Mouse (Mus musculus) megakaryocyte, adult 5-6 weeks (primary cell): ENCODE results near the gene Ankrd35. TPM values are rescaled to one million over a fixed set of nuclear protein-coding genes. Genes with fewer than 3 reads are reported as not detected.
"Not testable (repeated sequence)": the region's sequence is repeated elsewhere in the genome, so short reads cannot be mapped to it uniquely, and the experiment has no call there.

Source experiments
- ATAC-seq: 2 replicates; pipeline ENCODE4 v1.8.0; 2016; ENCODE audit warnings: mild to moderate bottlenecking, inconsistent platforms; ENCODE audit not compliant: poor library complexity, severe bottlenecking
- total RNA-seq, 2 experiments: library from RNA; stranded (forward) in 1 of 2; stranded (reverse) in 1 of 2; fragments of 153-499, 151-499 nt in 1 of 2; fragments of 221-1000, 200-1000 nt in 1 of 2; gene quantifications; 2 replicates each; pipeline versions ENCODE4 v1.2.3 to v1.2.4; 2015 to 2017

Ankrd35 gene
- total RNA-seq, 2 experiments from 2014 or later, result not detected

DNA sequence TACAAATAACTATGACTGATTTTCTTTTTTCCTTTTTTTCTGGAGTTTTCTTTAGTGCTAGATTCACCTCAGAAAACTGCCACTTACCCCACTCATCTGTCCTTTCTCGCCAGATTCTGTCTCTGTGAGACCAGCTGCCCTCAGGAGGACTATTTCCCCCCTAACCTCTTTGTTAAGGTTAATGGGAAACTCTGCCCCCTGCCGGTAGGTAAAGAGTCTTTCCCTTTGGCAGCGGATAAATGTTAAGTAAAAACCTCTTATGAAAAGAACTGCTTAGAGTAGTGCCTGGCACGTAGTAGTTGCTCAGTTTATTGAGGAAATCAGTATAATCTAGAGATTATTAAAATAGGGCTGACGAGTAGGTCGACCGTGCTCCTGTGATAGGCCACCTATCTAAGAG lies 30.4 kb downstream of the Ankrd35 start:
- ATAC-seq, result no peak

DNA sequence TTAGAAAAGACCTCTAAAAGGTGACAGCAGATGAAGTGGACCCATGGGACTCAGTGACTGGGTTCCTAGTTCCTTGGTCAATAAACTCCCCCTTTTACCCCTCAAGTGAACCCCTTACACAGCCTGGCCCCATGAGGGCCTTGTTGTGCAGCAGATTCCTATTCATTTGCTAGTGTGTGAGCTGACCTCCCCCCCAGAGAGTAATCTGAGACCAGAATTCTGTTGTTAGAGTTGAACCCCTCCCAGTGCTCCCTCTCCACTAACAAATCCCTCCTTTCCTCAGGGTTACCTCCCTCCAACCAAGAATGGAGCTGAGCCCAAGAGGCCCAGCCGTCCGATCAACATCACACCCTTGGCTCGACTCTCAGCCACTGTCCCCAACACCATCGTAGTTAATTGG lies 31.1 kb downstream of the Ankrd35 start:
- ATAC-seq, result no peak

GRCm38 (mm10) chr3:96704778-96705177 lies 34.8 kb downstream of the Ankrd35 start:
- no peak for ATAC-seq

DNA sequence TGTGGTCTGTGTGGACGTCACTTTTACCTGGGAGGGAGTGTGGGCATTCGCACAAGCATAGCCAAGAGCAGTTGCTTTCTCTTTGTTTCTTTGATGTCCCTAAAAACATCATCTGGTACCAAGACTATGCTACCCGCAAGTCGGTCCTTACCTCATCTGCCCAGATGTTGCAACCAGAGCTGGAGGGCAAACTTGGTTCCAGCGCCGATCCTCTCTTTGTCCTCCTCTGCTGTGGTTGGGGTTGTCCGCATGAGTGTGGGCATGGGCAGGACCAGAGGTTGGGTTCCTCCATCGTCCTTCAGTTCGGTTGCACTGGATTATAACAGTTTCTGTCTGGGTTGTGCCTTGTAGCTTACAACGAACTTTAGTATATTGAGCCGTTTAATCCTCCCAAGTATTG lies 36.3 kb downstream of the Ankrd35 start:
- ATAC-seq, result no peak

GRCm38 (mm10) chr3:96706984-96707383 lies 37.1 kb downstream of the Ankrd35 start:
- no peak for ATAC-seq

GRCm38 (mm10) chr3:96707903-96708683 lies 38.2 kb downstream of the Ankrd35 start, which contains the start of gene Nudt17:
Nudt17 (minus strand) TSS chr3:96708562.
- ATAC-seq, result peak; percentile 99

DNA sequence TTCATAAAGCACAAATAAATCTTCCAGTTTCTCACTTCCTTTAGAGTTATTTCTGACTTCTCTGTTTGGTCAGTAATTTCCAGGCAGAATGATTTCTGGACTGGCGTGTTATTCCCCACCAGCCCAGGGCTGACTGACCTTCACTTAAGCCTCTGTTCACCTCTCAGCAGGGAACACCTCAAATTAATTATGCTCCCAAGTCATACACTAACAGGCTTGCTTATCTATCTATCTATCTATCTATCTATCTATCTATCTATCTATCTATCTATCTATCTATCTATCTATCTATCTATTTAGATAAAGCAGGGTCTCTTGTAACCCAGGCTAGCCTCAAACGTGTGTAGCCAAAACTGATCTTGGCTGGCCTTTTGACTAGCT lies 38.7 kb downstream of the Ankrd35 start:
- ATAC-seq, result no peak

DNA sequence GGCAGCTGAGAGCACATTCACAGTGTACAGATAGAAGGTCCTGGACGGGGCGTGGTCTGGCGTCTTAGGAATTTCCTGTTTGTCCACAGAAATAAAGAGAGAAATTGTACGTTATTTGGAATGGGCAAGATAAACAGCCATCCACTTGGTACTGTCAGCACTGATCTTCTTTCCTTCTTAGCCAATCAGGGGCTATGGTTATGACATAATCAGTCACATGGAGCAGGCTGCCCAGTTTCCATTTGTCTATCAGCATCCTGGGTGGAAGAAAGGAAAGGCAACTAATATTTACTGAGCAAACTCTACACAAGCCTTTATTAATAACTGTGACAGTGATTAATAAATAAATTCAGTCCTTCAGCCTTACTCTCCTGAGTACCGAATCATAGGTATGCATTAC lies 44.4 kb downstream of the Ankrd35 start:
- no peak for ATAC-seq

- ATAC-seq, result peak; percentile 94
Measured at GRCm38 (mm10) chr3:96715854-96716253, 45.9 kb downstream of the Ankrd35 start.

GRCm38 (mm10) chr3:96719173-96719572 lies 49.2 kb downstream of the Ankrd35 start:
- no peak; the same call in 1 of the 2 replicates for ATAC-seq

GRCm38 (mm10) chr3:96727343-96727827 lies 57.5 kb downstream of the Ankrd35 start, which contains the start of the genes Polr3c and Rnf115:
Polr3c (minus strand) TSS chr3:96727628.
Rnf115 (plus strand) TSS chr3:96727664.
- peak; percentile 96 for ATAC-seq

GRCm38 (mm10) chr3:96727828-96728633 lies 58.1 kb downstream of the Ankrd35 start:
- peak; percentile 37 for ATAC-seq

DNA sequence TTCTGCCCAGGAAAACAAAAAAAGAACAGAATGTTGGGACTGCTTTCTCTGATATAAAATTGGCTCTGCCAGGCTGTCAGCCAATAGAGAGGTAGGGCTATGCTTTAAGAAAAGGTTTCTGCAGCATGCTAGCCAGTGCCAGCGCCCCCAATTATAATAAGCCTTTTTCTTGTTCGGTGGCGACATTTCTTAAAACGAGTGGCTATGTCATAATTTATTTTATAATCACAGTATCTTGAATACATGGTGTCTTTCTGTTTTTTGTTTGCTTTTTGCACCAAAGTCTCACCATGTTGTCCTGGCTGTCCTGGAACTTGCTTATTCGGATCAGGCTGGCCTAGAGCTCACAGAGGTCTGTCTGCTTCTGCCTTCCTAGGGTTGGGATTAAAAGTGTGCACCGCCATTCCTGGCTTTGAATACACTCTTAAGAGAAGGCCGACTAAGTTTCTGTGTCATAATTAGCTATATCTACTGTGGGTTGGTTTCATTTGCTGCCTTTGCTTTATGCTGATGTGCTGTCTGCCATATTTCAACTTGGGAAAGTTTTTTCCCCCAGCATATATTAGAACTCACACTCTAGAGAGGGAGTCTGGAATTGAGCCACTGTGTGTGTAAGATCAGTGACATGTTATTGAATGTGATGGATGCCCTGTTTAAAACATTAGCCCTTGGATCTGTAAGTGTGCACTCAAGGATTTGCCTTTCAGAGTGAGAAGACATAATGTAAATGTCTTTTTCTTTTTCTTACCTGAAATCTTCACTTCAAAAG lies 58.9 kb downstream of the Ankrd35 start:
- no peak for ATAC-seq

- no peak for ATAC-seq
Measured at GRCm38 (mm10) chr3:96729403-96729784, 59.5 kb downstream of the Ankrd35 start.

DNA sequence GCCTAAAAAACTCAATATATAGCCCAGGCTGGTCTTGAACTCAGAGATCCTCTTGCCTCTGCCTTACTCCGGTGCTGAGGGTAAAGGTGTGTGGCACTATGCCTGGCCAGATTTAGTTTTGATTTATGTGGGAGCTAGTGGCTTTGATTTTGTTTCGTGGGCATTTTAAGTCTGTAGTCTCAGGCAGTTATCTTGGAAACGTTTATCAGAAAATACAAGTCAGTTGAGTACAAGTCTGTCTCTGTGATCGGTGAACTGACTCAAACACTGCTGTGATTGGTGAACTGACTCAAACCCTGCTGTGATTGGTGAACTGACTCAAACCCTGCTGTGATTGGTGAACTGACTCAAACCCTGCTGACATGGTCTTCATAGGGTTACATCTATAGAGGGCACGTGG lies 60.9 kb downstream of the Ankrd35 start:
- no peak for ATAC-seq

- no peak for ATAC-seq
Measured at GRCm38 (mm10) chr3:96733984-96734383, 64.1 kb downstream of the Ankrd35 start.

DNA sequence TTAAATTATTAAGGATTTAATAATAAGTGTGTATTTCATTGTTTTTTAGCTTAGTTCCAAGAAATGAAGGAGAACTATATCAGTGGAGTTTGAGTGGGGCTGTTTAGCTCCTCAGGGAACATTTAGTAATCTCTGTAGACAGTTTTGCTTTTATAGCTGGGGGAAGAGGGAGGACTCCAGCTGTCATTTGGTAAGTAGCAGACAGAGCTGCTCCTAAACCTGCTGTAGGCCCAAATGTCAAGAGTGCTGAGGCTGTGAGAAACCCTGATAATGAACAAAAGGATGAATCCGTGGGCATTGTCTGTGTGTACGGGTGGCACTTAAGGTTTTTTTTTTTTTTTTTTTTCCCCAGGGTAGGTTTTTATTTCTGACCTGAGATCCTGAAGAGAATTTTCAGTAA lies 65.3 kb downstream of the Ankrd35 start:
- ATAC-seq, result no peak

DNA sequence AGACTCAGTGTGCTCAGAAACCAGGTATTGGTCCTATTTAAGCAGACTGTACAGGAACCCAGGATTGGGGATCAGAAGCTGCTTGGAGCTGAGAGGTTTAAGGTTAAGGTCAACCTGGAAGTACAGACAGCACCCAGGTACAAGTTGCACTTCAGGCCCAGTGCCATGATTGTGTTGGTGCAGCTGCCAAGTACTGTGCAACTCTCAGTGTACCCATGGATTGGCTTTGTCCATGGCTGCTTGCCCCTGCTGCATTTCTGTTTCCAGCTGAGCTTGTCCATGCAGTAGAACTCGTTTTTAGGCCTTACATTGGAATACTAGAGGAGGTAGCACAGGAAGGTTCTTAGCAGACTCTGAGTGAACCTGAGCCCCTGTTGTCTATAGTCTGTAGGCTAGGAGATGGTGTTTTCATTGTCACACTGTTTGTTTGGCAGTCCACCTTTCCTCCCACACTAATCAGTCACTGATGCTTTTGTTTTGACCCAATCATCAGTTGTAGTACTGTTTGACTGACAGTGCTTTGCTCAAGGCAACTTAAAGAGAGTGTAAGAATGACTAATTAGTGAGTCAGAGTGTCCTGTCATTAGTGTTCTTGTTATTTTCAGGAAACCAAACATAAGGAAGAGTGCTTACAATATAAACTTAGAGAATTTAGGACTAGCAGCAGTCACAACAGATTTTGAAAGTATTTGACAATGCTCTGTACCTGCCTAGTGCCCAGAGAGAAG lies 67.2 kb downstream of the Ankrd35 start:
- ATAC-seq, result no peak

GRCm38 (mm10) chr3:96737995-96738394 lies 68.1 kb downstream of the Ankrd35 start:
- ATAC-seq, result no peak

GRCm38 (mm10) chr3:96740279-96740678 lies 70.3 kb downstream of the Ankrd35 start:
- not testable (repeated sequence) for ATAC-seq
